Comparison of ENCODE assay signal across 24 mouse cellular contexts in the genomic region with DNA sequence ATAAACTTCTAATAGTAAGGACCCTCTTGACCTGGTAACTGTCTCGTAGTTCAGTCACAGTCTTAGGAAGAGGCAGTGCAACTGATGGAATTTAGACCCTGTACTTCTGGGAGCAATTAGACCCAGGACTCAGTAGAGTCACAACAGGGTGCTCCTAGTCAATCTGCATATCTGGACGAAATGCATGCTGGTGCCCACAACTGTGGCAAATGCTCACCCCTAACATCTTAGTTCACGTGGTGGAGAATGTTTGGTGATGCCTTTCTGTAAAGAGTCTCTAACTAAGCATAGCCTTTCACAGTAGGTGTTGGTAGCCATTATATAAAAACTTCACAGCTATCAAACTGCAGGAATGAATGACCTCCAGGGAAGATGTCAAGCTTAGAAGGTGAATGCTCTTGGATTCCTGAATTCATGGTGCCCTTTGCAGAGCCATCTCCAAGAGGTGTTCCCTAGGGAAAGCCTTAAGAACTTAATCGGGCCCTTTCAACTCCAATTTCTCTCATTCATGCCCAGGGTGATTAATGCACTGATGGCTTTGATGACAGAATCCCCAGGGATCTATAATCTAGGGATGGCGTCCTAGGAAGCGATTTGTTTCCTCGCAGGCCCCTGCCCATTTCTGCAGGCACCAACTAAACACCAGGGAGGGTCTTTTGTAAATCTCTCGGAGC. TPM values are rescaled to one million over a fixed set of nuclear protein-coding genes. Genes with fewer than 3 reads are reported as not detected.
"Had no signal": no experiment of that assay in that cellular context is flagged by ENCODE, and none has a peak within 500 bp of the region (broad histone marks: within the 10 kb centered on the region; RNA-seq: fewer than 3 reads in every experiment).

No protein-coding gene starts in this region.

- DNase-seq: gastrocnemius, adult 2 months; gastrocnemius, postnatal 10 days; gastrocnemius, postnatal 25 days; heart, adult 2 months; heart, postnatal 4 days; kidney, adult 18-20 months; kidney, adult 8-10 months; kidney, postnatal 10 days; kidney, postnatal 25 days; kidney, postnatal 4 days had no signal

- ATAC-seq: hindbrain, embryonic 16.5 days; inflammation-experienced regulatory T-cells, adult 6 months; intestine, embryonic 15.5 days; intestine, postnatal 0 days had no signal

- H3K27ac ChIP-seq: gastrocnemius, adult 2 months; heart, adult 2 months; heart, embryonic 13.5 days; heart, embryonic 15.5 days; hindbrain, embryonic 10.5 days; hindbrain, embryonic 12.5 days; hindbrain, embryonic 14.5 days; intestine, embryonic 15.5 days; layer of hippocampus, adult 2 months; left cerebral cortex, adult 2 months; limb, embryonic 10.5 days; limb, embryonic 12.5 days had no signal

- H3K4me3 ChIP-seq: gastrocnemius, adult 2 months; heart, adult 2 months; heart, embryonic 13.5 days; heart, embryonic 15.5 days; hindbrain, embryonic 10.5 days; hindbrain, embryonic 12.5 days; intestine, embryonic 15.5 days; layer of hippocampus, adult 2 months; left cerebral cortex, adult 2 months; limb, embryonic 10.5 days; limb, embryonic 12.5 days had no signal

- H3K4me1 ChIP-seq: heart, embryonic 13.5 days; heart, embryonic 15.5 days; hindbrain, embryonic 12.5 days; intestine, embryonic 15.5 days had no signal

- H3K27me3 ChIP-seq: hindbrain, embryonic 12.5 days; intestine, embryonic 15.5 days; limb, embryonic 12.5 days had no signal

- H3K36me3 ChIP-seq: heart, embryonic 13.5 days; heart, embryonic 15.5 days; hindbrain, embryonic 10.5 days; hindbrain, embryonic 12.5 days; intestine, embryonic 15.5 days; limb, embryonic 10.5 days; limb, embryonic 12.5 days had no signal

- H3K9ac ChIP-seq: heart, embryonic 13.5 days; heart, embryonic 15.5 days; hindbrain, embryonic 12.5 days; hindbrain, embryonic 14.5 days; intestine, embryonic 15.5 days; limb, embryonic 12.5 days had no signal

- H3K4me2 ChIP-seq: heart, embryonic 11.5 days; heart, embryonic 13.5 days; heart, embryonic 15.5 days; hindbrain, embryonic 12.5 days; hindbrain, embryonic 14.5 days; intestine, embryonic 15.5 days; limb, embryonic 12.5 days had no signal

- H3K9me3 ChIP-seq: heart, embryonic 13.5 days; heart, embryonic 15.5 days; hindbrain, embryonic 10.5 days; hindbrain, embryonic 12.5 days; intestine, embryonic 15.5 days; limb, embryonic 10.5 days; limb, embryonic 12.5 days had no signal

RNA-seq across cellular contexts. Expression of a gene that starts 14.8 kb away (rescaled TPM):
- polyA plus RNA-seq: inflammation-experienced regulatory T-cells, adult 6 months had no signal
